Mouse (Mus musculus): ENCODE measurements around the gene Crhbp.

- TF ChIP-seq TCF12 (IDR thresholded peaks at IDR 0.05; ENCODE audit: insufficient read depth, poor library complexity, severe bottlenecking) = no peak
- no peak for TF ChIP-seq POLR2A (IDR thresholded peaks at IDR 0.05; ENCODE audit: insufficient read length, low read depth)
- no peak for TF ChIP-seq MAX (IDR thresholded peaks at IDR 0.05; ENCODE audit: low read depth)
- TF ChIP-seq SRF (IDR thresholded peaks at IDR 0.05; ENCODE audit: control insufficient read depth, insufficient read length, low read depth) = no peak
Observed at GRCm38 (mm10) chr13:95419204-95419749, 25.4 kb downstream of the Crhbp start.

Measured in myocyte (in vitro differentiated cells).